Mouse (Mus musculus) Patski (cell line): ENCODE measurements at regions not wholly inside any gene's neighbourhood (a gene's known extent, or its start where the extent isn't known, plus 50 kb on each side); places are given as distances from the start of the nearest gene placed in this dataset.

Experiments used
- ATAC-seq: fragments of 100-300 bp; one replicate; pipeline ENCODE4 v1.8.0; 2021
- CTCF ChIA-PET: fragments of 350-600 bp; sonication (Branson Sonifier 250); formaldehyde crosslinking; loops from one replicate; lab custom pipeline; 2022; ENCODE audit warnings: inconsistent platforms; lab: Charles Lee
- POLR2A ChIA-PET: fragments of 350-600 bp; sonication (Branson Sonifier 250); formaldehyde crosslinking; loops from one replicate; lab custom pipeline; 2022; ENCODE audit warnings: antibody characterized with exemption, inconsistent platforms; lab: Charles Lee
- DNase-seq: peaks from one replicate; pipeline ENCODE4 v3.0.0-alpha.2; 2011; ENCODE audit warnings: low read depth, low spot score
- H3K27me3 ChIP-seq: fragments of 371-371 bp; one replicate; pipeline ENCODE4 v1.5.1; 2021
- CTCF ChIP-seq: fragments of 100-300 bp; IDR thresholded peaks from one replicate; pipeline ENCODE4 v1.5.1; 2021
- in situ Hi-C: fragments of 300-500 bp; cut with MboI; formaldehyde crosslinking; loops from 3 replicates; pipeline ENCODE4 v1.11.1; 2018; ENCODE audit warnings: low pct_unique_long_range_greater_than_20kb, mixed read lengths

- no peak for DNase-seq
- POLR2A ChIA-PET = no interaction called here
- TF ChIP-seq CTCF = no peak
- in situ Hi-C loops = loop anchor here (10.0 kb wide), 1 partner anchor 145 kb away; no protein-coding TSS in a partner anchor
- CTCF ChIA-PET = no interaction called here
- no peak for ATAC-seq
- H3K27me3 ChIP-seq = peaks cover 5% of the 10 kb centered on the region
Measured at GRCm38 (mm10) chr11:19619494-19619893, 304.7 kb upstream of the Spred2 start.

GRCm38 (mm10) chr11:19631055-19631695 lies 293.0 kb upstream of the Spred2 start:
- DNase-seq (no peak), ATAC-seq (no peak)
- ChIA-PET POLR2A (no interaction called here), CTCF (no interaction called here)
- peaks cover 6% of the 10 kb centered on the region for H3K27me3 ChIP-seq
- TF ChIP-seq CTCF = no peak
- in situ Hi-C loops = no loop called here

- peaks cover 6% of the 10 kb centered on the region for H3K27me3 ChIP-seq
- ChIA-PET POLR2A (no interaction called here), CTCF (no interaction called here)
- ATAC-seq (no peak), DNase-seq (no peak)
- no peak for TF ChIP-seq CTCF
- in situ Hi-C loops = no loop called here
Measured at GRCm38 (mm10) chr11:19632477-19632876, 291.7 kb upstream of the Spred2 start.

GRCm38 (mm10) chr11:19633621-19634020 lies 290.6 kb upstream of the Spred2 start:
- CTCF ChIA-PET = no interaction called here
- TF ChIP-seq CTCF = no peak
- POLR2A ChIA-PET = no interaction called here
- in situ Hi-C loops = no loop called here
- ATAC-seq (no peak), DNase-seq (no peak)
- H3K27me3 ChIP-seq = peaks cover 6% of the 10 kb centered on the region

- ATAC-seq (peak; percentile 60), DNase-seq (no peak)
- in situ Hi-C loops = no loop called here
- CTCF ChIA-PET = no interaction called here
- TF ChIP-seq CTCF = no peak
- POLR2A ChIA-PET = no interaction called here
- H3K27me3 ChIP-seq = peaks cover 11% of the 10 kb centered on the region
Measured at GRCm38 (mm10) chr11:19641153-19641552, 283.0 kb upstream of the Spred2 start.

GRCm38 (mm10) chr11:19644116-19644795 lies 279.9 kb upstream of the Spred2 start:
- no peak for DNase-seq
- TF ChIP-seq CTCF = no peak
- in situ Hi-C loops = no loop called here
- no peak for ATAC-seq
- peaks cover 11% of the 10 kb centered on the region for H3K27me3 ChIP-seq
- ChIA-PET CTCF (no interaction called here), POLR2A (no interaction called here)

GRCm38 (mm10) chr11:19645106-19645505 lies 279.1 kb upstream of the Spred2 start:
- TF ChIP-seq CTCF = no peak
- ChIA-PET POLR2A (no interaction called here), CTCF (no interaction called here)
- in situ Hi-C loops = no loop called here
- peaks cover 8% of the 10 kb centered on the region for H3K27me3 ChIP-seq
- DNase-seq = no peak
- no peak for ATAC-seq

- no peak for DNase-seq
- POLR2A ChIA-PET = no interaction called here
- in situ Hi-C loops = no loop called here
- CTCF ChIA-PET = no interaction called here
- H3K27me3 ChIP-seq = no peaks in the 10 kb centered on the region
- no peak for ATAC-seq
- TF ChIP-seq CTCF = no peak
Measured at GRCm38 (mm10) chr11:19651522-19651921, 272.7 kb upstream of the Spred2 start.

- no peak for ATAC-seq
- in situ Hi-C loops = no loop called here
- H3K27me3 ChIP-seq = no peaks in the 10 kb centered on the region
- DNase-seq = no peak
- TF ChIP-seq CTCF = no peak
- CTCF ChIA-PET = no interaction called here
- POLR2A ChIA-PET = no interaction called here
Measured at GRCm38 (mm10) chr11:19651929-19652328, 272.2 kb upstream of the Spred2 start.

- in situ Hi-C loops = no loop called here
- POLR2A ChIA-PET = no interaction called here
- H3K27me3 ChIP-seq = peaks cover 8% of the 10 kb centered on the region
- TF ChIP-seq CTCF = no peak
- ATAC-seq (no peak), DNase-seq (no peak)
- CTCF ChIA-PET = no interaction called here
Measured at GRCm38 (mm10) chr11:19659511-19659910, 264.7 kb upstream of the Spred2 start.

GRCm38 (mm10) chr11:19666732-19667131 lies 257.4 kb upstream of the Spred2 start:
- no peak for TF ChIP-seq CTCF
- peaks cover 4% of the 10 kb centered on the region for H3K27me3 ChIP-seq
- CTCF ChIA-PET = no interaction called here
- in situ Hi-C loops = no loop called here
- POLR2A ChIA-PET = no interaction called here
- DNase-seq (no peak), ATAC-seq (peak; percentile 62)
